Mouse (Mus musculus) brain, embryonic 14.5 days (tissue): ENCODE measurements at regions not wholly inside any gene's neighbourhood (a gene's known extent, or its start where the extent isn't known, plus 50 kb on each side); places are given as distances from the start of the nearest gene placed in this dataset.

Experiments
- CTCF ChIP-seq: fragments of 200-500 bp; IDR thresholded peaks from 2 replicates; pipeline ENCODE4 v1.5.1; 2012; ENCODE audit warnings: inconsistent platforms, mild to moderate bottlenecking, moderate library complexity, borderline replicate concordance; ENCODE audit not compliant: insufficient read depth, insufficient read length; ENCODE audit errors: extremely low read depth
- POLR2A ChIP-seq: fragments of 200-500 bp; IDR thresholded peaks from 2 replicates; pipeline ENCODE4 v1.6.1; 2012; ENCODE audit warnings: mild to moderate bottlenecking, inconsistent platforms, borderline replicate concordance; ENCODE audit not compliant: poor library complexity, insufficient read depth, insufficient read length, severe bottlenecking; ENCODE audit errors: extremely low read depth

GRCm38 (mm10) chr11:64776691-64777090 is 202.1 kb upstream of the Elac2 start:
- TF ChIP-seq POLR2A, result no peak
- no peak for TF ChIP-seq CTCF
